Mouse (Mus musculus): ENCODE results near the gene Hykk.

- TF ChIP-seq POLR2A (IDR thresholded peaks at IDR 0.05; ENCODE audit: low read depth, low read length) (no peak), CTCF (IDR thresholded peaks at IDR 0.05; ENCODE audit: extremely low read depth, insufficient read depth, insufficient read length, insufficient replicate concordance) (no peak)
Observed at GRCm38 (mm10) chr9:54915576-54915975, 1.5 kb upstream of the Hykk start.
